Mouse (Mus musculus): ENCODE data around the gene Mettl15.

DNA sequence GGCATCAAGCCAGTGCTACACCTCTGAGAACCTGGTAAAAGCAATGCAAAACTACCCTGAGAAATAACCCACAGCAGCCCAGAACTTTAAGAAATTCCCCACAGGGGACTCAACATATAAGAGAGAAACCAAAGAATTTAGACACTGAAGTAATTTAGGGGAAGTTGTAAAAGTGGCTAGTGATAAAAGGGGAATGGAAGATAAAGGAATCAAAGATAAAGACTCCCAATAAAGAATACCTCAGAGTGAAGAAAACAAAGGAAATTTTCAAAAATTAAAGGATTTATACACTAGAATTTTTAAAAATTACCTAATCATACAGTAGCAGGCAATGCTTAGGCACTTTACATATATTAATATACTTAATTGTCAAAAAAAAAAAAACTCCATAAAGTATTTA, 23.1 kb upstream of the Mettl15 start:
- TF ChIP-seq GATA1 (IDR thresholded peaks at IDR 0.05; ENCODE audit: low read length) (no peak), TAL1 (IDR thresholded peaks at IDR 0.05; ENCODE audit: low read length) (no peak)

Measured in erythroblast, embryonic 14.5 days (primary cell).